Mouse (Mus musculus) hindbrain, embryonic 11.5 days (tissue): Measurements from ENCODE around the gene Taok3. TPM values are rescaled to one million over a fixed set of nuclear protein-coding genes. Genes with fewer than 3 reads are reported as not detected.

Experiments used
- ATAC-seq: fragments of 200-750 bp; cut with Nextera tagmentation; 2 replicates; pipeline ENCODE4 v1.8.0; 2017; ENCODE audit warnings: mild to moderate bottlenecking, moderate TSS enrichment, moderate library complexity; ENCODE audit not compliant: low FRiP score
- DNase-seq: peaks from one replicate; pipeline ENCODE4 v3.0.0-alpha.2; 2015; ENCODE audit warnings: low spot score
- H3K27ac ChIP-seq: fragments of 300-500 bp; sonication (generic); 2 replicates; pipeline ENCODE4 v1.5.1; 2014; ENCODE audit warnings: mild to moderate bottlenecking, low read depth, low read length
- H3K27me3 ChIP-seq: fragments of 300-500 bp; sonication (generic); 2 replicates; pipeline ENCODE4 v1.6.1; 2014; ENCODE audit warnings: mild to moderate bottlenecking, low read length, moderate library complexity, mixed read lengths; ENCODE audit not compliant: control insufficient read depth, insufficient read depth
- H3K36me3 ChIP-seq: fragments of 300-500 bp; sonication (generic); 2 replicates; pipeline ENCODE4 v1.6.1; 2014; ENCODE audit warnings: mild to moderate bottlenecking, low read length, moderate library complexity, mixed read lengths; ENCODE audit not compliant: control insufficient read depth, insufficient read depth
- H3K4me1 ChIP-seq: fragments of 300-500 bp; sonication (generic); replicated peaks from 2 replicates; pipeline ENCODE4 v1.6.1; 2014; ENCODE audit warnings: low read length, mixed read lengths; ENCODE audit not compliant: control insufficient read depth, insufficient read depth
- H3K4me2 ChIP-seq: fragments of 300-500 bp; sonication (generic); replicated peaks from 2 replicates; pipeline ENCODE4 v1.6.1; 2014; ENCODE audit warnings: mild to moderate bottlenecking, low read depth, low read length
- H3K4me3 ChIP-seq: fragments of 300-500 bp; sonication (generic); 2 replicates; pipeline ENCODE4 v1.5.1; 2014; ENCODE audit warnings: low read depth, low read length
- H3K9ac ChIP-seq: fragments of 300-500 bp; sonication (generic); 2 replicates; pipeline ENCODE4 v1.6.1; 2014; ENCODE audit warnings: low read depth, low read length
- H3K9me3 ChIP-seq: fragments of 300-500 bp; sonication (generic); 2 replicates; pipeline ENCODE4 v1.6.1; 2016; ENCODE audit warnings: low read length; ENCODE audit not compliant: control insufficient read depth
- WGBS: fragments of 180-500 bp; shearing (Covaris S2); extraction: QIAGEN DNeasy Blood & Tissue Kit; methylation state at CpG from one replicate; pipeline ENCODE4 v1.1.7; 2014; 5-methylcytosine and 5-hydroxymethylcytosine counted together
- polyA plus RNA-seq: library from polyadenylated mRNA; unstranded; fragments of >200 nt; fragmentation: Nextera tagmentation; extraction: Ambion mirVana; gene quantifications from 2 replicates; pipeline ENCODE4 v1.2.1, GENCODE M21; 2014

Taok3 gene
- polyA plus RNA-seq, 1 experiment from 2014 or later, result 21.7 TPM

- Histone ChIP-seq H3K4me2 (no peak overlapping the region), H3K36me3 (no peaks in the 10 kb centered on the region), H3K9me3 (no peaks in the 10 kb centered on the region), H3K4me3 (no peak overlapping the region), H3K27me3 (no peaks in the 10 kb centered on the region), H3K27ac (no peak overlapping the region), H3K4me1 (no peaks in the 10 kb centered on the region), H3K9ac (no peak overlapping the region)
- ATAC-seq (no peak), DNase-seq (no peak)
- 87% methylated on average over 6 of the region's 6 CpGs for WGBS
Observed at GRCm38 (mm10) chr5:117192061-117192460, 72.1 kb downstream of the Taok3 start.

DNA sequence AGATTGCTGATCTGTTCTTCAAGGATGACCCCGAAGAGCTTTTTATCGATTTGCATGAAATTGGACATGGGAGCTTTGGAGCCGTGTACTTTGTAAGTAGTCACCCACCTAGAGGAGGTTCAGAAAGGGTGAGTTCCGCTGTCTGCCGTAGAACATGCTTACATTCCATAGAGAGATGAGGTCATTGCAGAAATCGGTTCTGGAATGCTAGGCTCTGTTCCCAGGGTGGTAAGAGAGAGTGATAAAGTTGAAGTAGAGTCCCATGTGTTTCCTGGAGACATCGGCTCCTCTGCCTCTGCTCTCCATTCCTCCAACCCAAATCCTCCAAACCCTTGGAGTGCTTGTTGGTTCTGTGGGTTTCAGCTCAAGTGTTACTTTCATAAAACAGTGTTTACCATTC, 73.8 kb downstream of the Taok3 start:
- no peaks in the 10 kb centered on the region for H3K4me1 ChIP-seq
- DNase-seq (no peak), ATAC-seq (no peak)
- H3K9ac ChIP-seq, result no peak overlapping the region
- no peak overlapping the region for H3K4me3 ChIP-seq
- no peaks in the 10 kb centered on the region for H3K36me3 ChIP-seq
- WGBS, result 91% methylated on average over 7 of the region's 7 CpGs
- H3K9me3 ChIP-seq, result no peaks in the 10 kb centered on the region; the same call in 1 of the 2 replicates
- no peaks in the 10 kb centered on the region for H3K27me3 ChIP-seq
- H3K27ac ChIP-seq, result no peak overlapping the region
- no peak overlapping the region for H3K4me2 ChIP-seq

- WGBS, result 95% methylated on average over 5 of the region's 5 CpGs
- H3K9me3 ChIP-seq, result no peaks in the 10 kb centered on the region; the same call in 1 of the 2 replicates
- no peak overlapping the region for H3K9ac ChIP-seq
- no peak overlapping the region for H3K4me2 ChIP-seq
- no peak for ATAC-seq
- DNase-seq, result no peak
- H3K27me3 ChIP-seq, result no peaks in the 10 kb centered on the region
- no peaks in the 10 kb centered on the region for H3K4me1 ChIP-seq
- no peak overlapping the region for H3K4me3 ChIP-seq
- no peak overlapping the region for H3K27ac ChIP-seq
- H3K36me3 ChIP-seq, result no peaks in the 10 kb centered on the region
Observed at GRCm38 (mm10) chr5:117194672-117195071, 74.7 kb downstream of the Taok3 start.

GRCm38 (mm10) chr5:117196551-117196950, 76.6 kb downstream of the Taok3 start:
- Histone ChIP-seq H3K4me3 (no peak overlapping the region), H3K27ac (no peak overlapping the region), H3K27me3 (no peaks in the 10 kb centered on the region), H3K36me3 (no peaks in the 10 kb centered on the region), H3K4me2 (no peak overlapping the region), H3K9me3 (no peaks in the 10 kb centered on the region; the same call in 1 of the 2 replicates), H3K9ac (no peak overlapping the region), H3K4me1 (no peaks in the 10 kb centered on the region)
- WGBS, result 91% methylated on average over 7 of the region's 7 CpGs
- DNase-seq (no peak), ATAC-seq (no peak)

GRCm38 (mm10) chr5:117198390-117198789, 78.5 kb downstream of the Taok3 start:
- no peaks in the 10 kb centered on the region for H3K4me1 ChIP-seq
- no peak for ATAC-seq
- DNase-seq, result no peak
- 72% methylated on average over 3 of the region's 3 CpGs for WGBS
- H3K4me2 ChIP-seq, result no peak overlapping the region
- H3K27me3 ChIP-seq, result no peaks in the 10 kb centered on the region
- no peak overlapping the region for H3K9ac ChIP-seq
- no peak overlapping the region for H3K4me3 ChIP-seq
- H3K27ac ChIP-seq, result no peak overlapping the region
- H3K9me3 ChIP-seq, result no peaks in the 10 kb centered on the region; the same call in 1 of the 2 replicates
- no peaks in the 10 kb centered on the region for H3K36me3 ChIP-seq

GRCm38 (mm10) chr5:117207286-117207685, 87.4 kb downstream of the Taok3 start:
- no peak overlapping the region for H3K9ac ChIP-seq
- peaks cover 2% of the 10 kb centered on the region; the same call in 1 of the 2 replicates for H3K9me3 ChIP-seq
- H3K36me3 ChIP-seq, result no peaks in the 10 kb centered on the region
- H3K4me1 ChIP-seq, result no peaks in the 10 kb centered on the region
- H3K4me3 ChIP-seq, result no peak overlapping the region
- ATAC-seq (no peak), DNase-seq (no peak)
- H3K27ac ChIP-seq, result no peak overlapping the region
- no peak overlapping the region for H3K4me2 ChIP-seq
- H3K27me3 ChIP-seq, result no peaks in the 10 kb centered on the region
- WGBS, result 87% methylated on average over 16 of the region's 16 CpGs

GRCm38 (mm10) chr5:117214016-117214415, 94.1 kb downstream of the Taok3 start:
- H3K9ac ChIP-seq, result no peak overlapping the region
- H3K9me3 ChIP-seq, result peaks cover 1% of the 10 kb centered on the region; the same call in 1 of the 2 replicates
- no peak for DNase-seq
- ATAC-seq, result no peak
- H3K36me3 ChIP-seq, result no peaks in the 10 kb centered on the region
- H3K4me1 ChIP-seq, result no peaks in the 10 kb centered on the region
- no peak overlapping the region for H3K4me2 ChIP-seq
- no peak overlapping the region for H3K4me3 ChIP-seq
- H3K27me3 ChIP-seq, result no peaks in the 10 kb centered on the region
- 80% methylated on average over 4 of the region's 4 CpGs for WGBS
- H3K27ac ChIP-seq, result no peak overlapping the region

DNA sequence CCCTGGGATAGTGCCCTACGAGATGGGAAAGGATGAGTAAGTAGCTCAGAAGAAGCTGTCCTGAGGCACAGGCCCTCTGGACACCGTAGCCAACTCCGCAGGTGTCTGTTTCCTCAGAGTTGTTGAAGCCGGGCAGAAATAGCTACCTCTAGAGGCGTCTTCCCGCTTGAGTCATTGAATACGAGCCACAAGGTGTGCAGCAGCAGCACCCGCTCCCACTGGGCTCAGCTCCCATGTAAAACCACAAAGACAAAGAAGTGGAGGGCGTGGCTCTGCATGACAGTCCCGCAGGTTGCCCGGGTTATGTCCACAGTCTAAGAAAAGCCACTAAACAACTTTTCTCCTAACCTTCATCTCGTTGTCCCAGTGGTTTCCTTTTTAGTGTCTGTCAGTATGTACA, 111.1 kb downstream of the Taok3 start:
- no peaks in the 10 kb centered on the region for H3K9me3 ChIP-seq
- H3K4me2 ChIP-seq, result no peak overlapping the region
- ATAC-seq (no peak), DNase-seq (no peak)
- no peak overlapping the region for H3K9ac ChIP-seq
- H3K36me3 ChIP-seq, result no peaks in the 10 kb centered on the region
- no peak overlapping the region for H3K4me3 ChIP-seq
- 66% methylated on average over 12 of the region's 12 CpGs for WGBS
- no peaks in the 10 kb centered on the region for H3K27me3 ChIP-seq
- no peaks in the 10 kb centered on the region for H3K4me1 ChIP-seq
- H3K27ac ChIP-seq, result no peak overlapping the region

DNA sequence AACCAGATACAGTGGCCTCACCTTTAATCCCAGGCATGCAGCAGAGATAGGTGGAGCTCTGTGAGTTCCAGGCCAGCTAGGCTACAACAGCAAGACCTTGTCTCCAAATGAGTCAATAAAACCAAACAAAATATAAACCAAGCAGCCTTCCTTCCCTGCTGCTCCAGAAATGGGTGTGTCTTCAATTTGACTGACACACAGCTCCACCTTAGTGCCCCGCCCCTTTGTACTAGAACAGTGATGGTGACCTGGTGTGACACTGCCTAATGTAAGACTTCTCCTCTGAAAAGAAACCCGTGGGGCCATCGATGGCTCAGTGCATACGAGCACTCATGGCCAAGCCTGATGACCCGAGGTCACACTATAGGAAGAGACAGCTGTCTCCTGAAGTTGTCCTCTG, 116.6 kb downstream of the Taok3 start:
- ATAC-seq (no peak), DNase-seq (no peak)
- Histone ChIP-seq H3K4me2 (no peak overlapping the region), H3K4me3 (no peak overlapping the region), H3K27me3 (no peaks in the 10 kb centered on the region), H3K9ac (no peak overlapping the region), H3K4me1 (0 out of 2 replicates have a peak, but pooled peaks cover 5% of the 10 kb centered on the region), H3K9me3 (no peaks in the 10 kb centered on the region), H3K36me3 (no peaks in the 10 kb centered on the region), H3K27ac (no peak overlapping the region)
- WGBS, result 78% methylated on average over 5 of the region's 5 CpGs
